Mouse (Mus musculus): ENCODE measurements around the gene Ltbp3. TPM values are rescaled to one million over a fixed set of nuclear protein-coding genes. Genes with fewer than 3 reads are reported as not detected.
A peak's percentile ranks its signal among the peaks of the same experiment; 100 is the strongest.

Ltbp3 gene
- polyA plus RNA-seq, 1 experiment: 59.4 TPM

DNA sequence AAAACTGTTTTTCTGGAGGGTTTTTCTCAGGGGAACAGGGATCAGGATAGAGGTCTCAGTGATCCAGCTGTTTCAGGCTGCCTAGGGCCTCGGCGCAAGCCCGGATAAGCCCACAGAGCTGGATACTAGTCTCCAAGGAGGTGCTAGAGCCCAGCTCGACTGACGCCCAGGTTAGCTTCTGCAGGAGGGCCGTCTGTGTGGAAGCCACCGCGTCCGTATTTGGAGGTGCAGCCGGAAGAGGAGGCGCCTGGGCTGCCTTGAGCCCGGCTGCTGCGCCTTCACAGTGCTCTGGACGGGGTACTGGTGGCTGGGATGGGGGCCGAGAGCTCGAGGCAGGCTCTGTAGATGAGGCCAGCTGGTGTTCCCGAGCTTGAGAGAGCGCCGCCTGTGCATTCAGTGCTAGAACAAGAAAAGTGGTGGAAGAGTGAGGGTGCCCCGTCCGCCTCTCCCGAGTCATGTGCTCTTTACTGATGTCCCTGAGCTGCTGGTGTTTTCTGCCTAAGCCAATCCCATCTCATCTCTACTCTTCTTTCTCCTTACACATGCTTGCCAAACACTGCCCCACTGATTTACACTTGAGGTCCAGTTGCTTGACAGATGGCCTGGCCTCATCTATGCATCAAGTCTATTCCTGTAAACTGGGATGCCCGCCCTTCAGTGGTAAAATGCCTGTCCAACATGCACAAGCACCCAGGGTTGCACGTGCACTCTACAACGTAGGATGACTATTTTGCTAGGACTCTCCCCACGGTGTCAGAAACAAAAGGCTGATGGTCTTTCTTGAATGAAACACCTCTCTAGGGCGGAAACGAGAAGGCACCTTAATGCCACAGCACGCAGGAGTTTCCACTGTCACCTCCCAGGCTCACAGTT is 10.2 kb upstream of the Ltbp3 start:
- Histone ChIP-seq H3K27ac (replicated peaks; ENCODE audit: low read depth, low read length) (no peak overlapping the region), H3K4me3 (ENCODE audit: insufficient read depth, low read depth, low read length) (peak overlapping the region; percentile 66), H3K4me1 (ENCODE audit: control insufficient read depth, insufficient read depth, insufficient read length, low read length) (peaks cover 11% of the 10 kb centered on the region)

DNA sequence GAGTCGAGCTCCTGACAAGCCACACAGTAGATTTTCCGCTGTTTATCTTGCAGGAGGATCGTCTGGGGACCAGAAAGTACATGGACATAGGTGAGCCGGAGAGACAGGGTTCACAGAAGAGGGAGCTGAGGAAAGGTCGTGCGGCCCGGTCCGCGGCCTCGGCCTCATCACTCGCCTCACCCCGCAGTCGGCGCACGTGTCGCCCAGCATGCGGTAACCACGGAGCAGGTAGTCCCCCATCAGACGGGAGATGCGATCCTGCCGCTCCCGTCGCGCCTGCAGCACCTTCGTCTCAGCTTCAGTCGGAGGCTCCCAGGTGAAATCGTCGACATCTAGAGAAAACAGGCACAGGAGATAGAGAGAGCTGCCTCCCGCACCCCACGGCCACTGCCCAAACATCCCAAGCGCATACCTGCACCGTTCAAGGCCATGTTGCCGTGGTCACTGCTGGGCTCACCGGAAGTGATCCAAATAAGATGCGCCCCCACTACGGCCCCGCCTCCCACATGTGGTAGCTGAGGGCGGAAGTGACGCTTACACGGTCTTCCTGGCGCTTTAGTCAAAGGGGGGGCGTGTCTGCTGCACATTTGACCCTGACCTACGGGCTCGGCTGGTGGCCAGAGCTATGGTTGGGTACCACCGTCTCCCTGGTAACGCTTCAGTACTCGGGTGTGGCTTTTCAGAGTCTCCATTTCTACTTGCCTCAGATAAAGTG is 9.3 kb upstream of the Ltbp3 start:
- H3K4me3 ChIP-seq (ENCODE audit: insufficient read depth, low read depth, low read length): peak overlapping the region; percentile 66
- H3K27ac ChIP-seq (replicated peaks; ENCODE audit: low read depth, low read length): 0 out of 2 replicates have a peak overlapping the region, but pooled peaks have one; percentile 14
- peaks cover 11% of the 10 kb centered on the region for H3K4me1 ChIP-seq (ENCODE audit: control insufficient read depth, insufficient read depth, insufficient read length, low read length)

DNA sequence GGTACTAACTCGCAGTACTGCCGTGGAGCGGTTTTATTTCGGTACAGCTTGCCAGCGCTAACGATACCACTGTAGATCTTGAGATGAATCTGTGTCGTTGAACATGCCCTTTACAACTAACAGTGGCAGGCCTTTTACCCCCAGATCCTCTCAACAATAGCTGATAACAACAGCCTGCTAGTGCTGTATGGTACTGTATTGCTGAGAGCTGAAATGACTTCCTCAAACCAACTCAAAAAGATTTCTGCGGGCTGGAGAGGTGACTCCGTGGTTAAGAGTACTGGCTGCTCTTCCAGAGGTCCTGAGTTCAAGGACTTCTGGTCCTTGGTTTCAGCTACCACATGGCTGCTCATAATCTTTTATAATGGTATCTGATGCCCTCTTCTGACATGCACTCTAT is 6.4 kb upstream of the Ltbp3 start:
- no peak overlapping the region for H3K4me3 ChIP-seq (ENCODE audit: insufficient read depth, low read depth, low read length)
- no peak overlapping the region for H3K27ac ChIP-seq (replicated peaks; ENCODE audit: low read depth, low read length)
- H3K4me1 ChIP-seq (ENCODE audit: control insufficient read depth, insufficient read depth, insufficient read length, low read length): peaks cover 3% of the 10 kb centered on the region

DNA sequence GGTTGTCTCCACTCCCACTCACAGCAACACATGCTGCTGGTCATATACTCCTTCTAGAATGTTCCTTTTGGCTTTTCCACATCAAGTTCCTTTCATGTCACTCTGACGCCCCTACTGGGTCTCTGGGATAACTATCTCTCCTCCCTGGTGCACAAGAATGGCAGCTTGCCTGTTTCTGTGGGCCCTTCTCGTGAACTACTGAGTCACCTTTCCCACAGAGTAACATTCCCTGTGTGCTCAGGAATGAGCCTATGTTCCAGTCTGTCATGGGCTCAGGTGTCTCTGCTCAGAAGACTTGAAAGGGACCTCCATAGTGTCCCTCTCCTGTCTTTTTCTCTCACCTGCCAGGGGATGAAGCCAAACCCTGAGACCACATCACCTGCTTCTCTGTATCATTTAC is 1.3 kb upstream of the Ltbp3 start:
- peak overlapping the region; percentile 94 for H3K27ac ChIP-seq (replicated peaks; ENCODE audit: low read depth, low read length)
- H3K4me1 ChIP-seq (ENCODE audit: control insufficient read depth, insufficient read depth, insufficient read length, low read length): peaks cover 7% of the 10 kb centered on the region
- H3K4me3 ChIP-seq (ENCODE audit: insufficient read depth, low read depth, low read length): no peak overlapping the region

DNA sequence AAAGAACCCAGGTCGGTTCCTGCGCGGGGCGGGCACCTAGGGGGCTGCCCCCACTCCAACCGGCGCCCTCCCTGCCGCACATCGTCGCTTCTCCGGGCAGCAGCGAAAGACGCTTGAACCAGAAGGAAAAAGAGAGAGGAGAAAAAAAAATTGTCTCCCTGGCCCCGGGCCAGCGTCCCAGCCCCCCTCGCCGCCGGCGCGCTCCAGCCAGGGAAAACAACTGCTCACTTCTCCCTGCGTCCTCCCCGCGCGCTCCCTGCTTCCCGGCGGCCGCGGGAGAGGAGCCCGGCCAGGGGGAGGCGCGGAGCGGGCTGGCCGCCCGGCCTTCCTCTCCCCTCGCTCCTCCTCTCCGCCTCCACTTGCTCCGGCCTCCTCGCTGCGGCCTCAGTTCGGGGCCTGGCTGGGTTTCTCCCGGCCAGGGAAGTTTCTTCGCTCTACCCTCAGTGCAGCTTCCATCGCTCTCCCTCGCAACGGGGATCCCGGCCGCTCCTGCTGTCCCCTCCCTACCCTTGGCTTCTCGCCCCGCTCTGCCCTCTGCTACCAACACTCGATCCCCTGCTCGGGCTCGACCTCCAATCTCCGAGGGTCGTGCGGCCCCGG is 1.0 kb downstream of the Ltbp3 start:
- Histone ChIP-seq H3K4me1 (ENCODE audit: control insufficient read depth, insufficient read depth, insufficient read length, low read length) (peaks cover 7% of the 10 kb centered on the region), H3K4me3 (ENCODE audit: insufficient read depth, low read depth, low read length) (peak overlapping the region; percentile 67), H3K27ac (replicated peaks; ENCODE audit: low read depth, low read length) (peak overlapping the region; percentile 89)

DNA sequence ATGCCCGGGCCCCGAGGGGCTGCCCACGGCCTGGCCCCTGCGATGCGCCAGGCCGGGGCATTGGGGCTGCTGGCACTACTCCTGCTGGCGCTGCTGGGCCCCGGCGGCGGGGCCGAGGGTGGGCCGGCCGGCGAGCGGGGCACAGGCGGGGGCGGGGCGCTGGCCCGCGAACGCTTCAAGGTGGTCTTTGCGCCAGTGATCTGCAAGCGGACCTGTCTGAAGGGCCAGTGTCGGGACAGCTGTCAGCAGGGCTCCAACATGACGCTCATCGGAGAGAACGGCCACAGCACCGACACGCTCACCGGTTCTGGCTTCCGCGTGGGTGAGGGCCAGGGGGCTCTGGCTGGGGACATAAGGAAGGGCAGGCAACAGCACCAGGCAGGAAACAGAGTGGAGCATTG is 1.5 kb downstream of the Ltbp3 start:
- Histone ChIP-seq H3K4me3 (ENCODE audit: insufficient read depth, low read depth, low read length) (peak overlapping the region; percentile 67), H3K27ac (replicated peaks; ENCODE audit: low read depth, low read length) (peak overlapping the region; percentile 78), H3K4me1 (ENCODE audit: control insufficient read depth, insufficient read depth, insufficient read length, low read length) (peaks cover 7% of the 10 kb centered on the region)

DNA sequence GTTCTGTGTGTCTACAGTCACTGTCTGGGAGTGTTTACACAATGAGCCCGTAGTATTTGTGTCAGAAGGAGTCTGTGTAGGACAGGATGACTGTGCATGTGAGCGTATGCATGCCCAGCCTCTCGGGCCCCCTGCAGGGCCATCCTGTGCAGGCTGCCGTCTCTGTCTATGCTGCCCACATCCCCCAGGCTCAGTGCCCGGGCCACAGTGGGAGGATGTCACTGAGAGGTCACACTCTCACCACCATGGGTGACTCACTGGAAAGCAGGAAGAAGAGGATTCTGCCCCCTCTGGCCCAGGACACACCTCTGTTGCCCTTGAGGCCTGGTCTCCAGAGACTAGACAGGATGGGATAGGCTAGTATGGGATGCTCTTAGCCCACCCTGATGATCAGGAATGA is 2.9 kb downstream of the Ltbp3 start:
- no peak overlapping the region for H3K27ac ChIP-seq (replicated peaks; ENCODE audit: low read depth, low read length)
- peak overlapping the region; percentile 67 for H3K4me3 ChIP-seq (ENCODE audit: insufficient read depth, low read depth, low read length)
- peaks cover 7% of the 10 kb centered on the region for H3K4me1 ChIP-seq (ENCODE audit: control insufficient read depth, insufficient read depth, insufficient read length, low read length)

DNA sequence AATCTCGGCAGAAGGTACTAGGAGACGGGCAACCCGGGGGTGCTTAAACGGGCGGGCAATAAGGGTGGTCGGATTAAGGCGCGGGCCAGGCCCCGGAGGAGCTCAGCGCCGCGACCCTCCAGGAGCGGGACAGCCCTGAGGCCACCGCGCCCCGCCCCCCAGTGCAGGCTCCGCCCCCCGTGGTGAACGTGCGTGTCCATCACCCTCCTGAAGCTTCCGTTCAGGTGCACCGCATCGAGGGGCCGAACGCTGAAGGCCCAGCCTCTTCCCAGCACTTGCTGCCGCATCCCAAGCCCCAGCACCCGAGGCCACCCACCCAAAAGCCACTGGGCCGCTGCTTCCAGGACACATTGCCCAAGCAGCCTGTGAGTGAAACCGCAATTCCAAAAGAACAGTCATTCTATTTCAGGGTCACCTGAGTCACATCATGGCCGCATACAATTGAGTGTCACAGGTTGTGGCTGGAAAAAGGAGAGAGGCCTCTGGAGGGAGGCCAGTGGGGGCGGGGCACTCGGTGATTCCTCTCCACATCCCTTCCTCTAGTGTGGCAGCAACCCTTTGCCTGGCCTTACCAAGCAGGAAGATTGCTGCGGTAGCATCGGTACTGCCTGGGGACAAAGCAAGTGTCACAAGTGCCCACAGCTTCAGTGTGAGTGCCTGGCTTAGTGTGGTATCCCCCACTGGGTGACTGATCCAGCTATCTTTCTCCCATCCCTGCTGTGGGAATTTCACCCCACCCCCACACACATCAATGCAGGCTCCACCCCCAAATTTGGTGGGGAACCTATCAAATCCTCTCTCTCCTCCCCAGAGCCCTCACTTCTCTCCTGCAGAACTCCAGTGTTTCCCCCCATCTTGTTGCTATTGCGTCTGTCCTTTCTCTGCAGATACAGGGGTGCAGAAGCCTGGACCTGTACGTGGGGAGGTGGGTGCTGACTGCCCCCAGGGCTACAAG is 5.3 kb downstream of the Ltbp3 start:
- H3K4me3 ChIP-seq (ENCODE audit: insufficient read depth, low read depth, low read length): 0 out of 2 replicates have a peak overlapping the region, but pooled peaks have one; percentile 11
- H3K4me1 ChIP-seq (ENCODE audit: control insufficient read depth, insufficient read depth, insufficient read length, low read length): peaks cover 3% of the 10 kb centered on the region
- H3K27ac ChIP-seq (replicated peaks; ENCODE audit: low read depth, low read length): no peak overlapping the region

DNA sequence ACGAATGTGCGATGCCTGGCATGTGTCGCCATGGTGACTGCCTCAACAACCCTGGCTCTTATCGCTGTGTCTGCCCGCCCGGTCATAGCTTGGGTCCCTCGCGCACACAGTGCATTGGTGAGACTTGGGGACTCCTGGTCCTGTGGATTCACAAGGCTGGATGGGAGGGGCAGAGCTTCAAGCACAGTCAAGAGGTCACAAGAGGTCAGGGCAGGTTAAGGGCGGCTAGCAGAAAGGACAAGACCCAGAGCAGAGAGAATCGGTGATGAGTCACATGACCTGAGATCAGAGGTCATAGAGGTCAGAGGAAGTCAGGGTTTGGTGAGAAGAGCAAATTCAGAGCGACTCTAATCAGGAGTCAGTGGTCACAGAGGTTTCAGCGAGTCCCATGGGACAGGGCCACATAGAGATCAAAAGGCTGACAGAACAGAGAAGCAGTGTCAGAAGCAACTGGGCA is 6.2 kb downstream of the Ltbp3 start:
- peaks cover 3% of the 10 kb centered on the region for H3K4me1 ChIP-seq (ENCODE audit: control insufficient read depth, insufficient read depth, insufficient read length, low read length)
- no peak overlapping the region for H3K4me3 ChIP-seq (ENCODE audit: insufficient read depth, low read depth, low read length)
- no peak overlapping the region for H3K27ac ChIP-seq (replicated peaks; ENCODE audit: low read depth, low read length)

DNA sequence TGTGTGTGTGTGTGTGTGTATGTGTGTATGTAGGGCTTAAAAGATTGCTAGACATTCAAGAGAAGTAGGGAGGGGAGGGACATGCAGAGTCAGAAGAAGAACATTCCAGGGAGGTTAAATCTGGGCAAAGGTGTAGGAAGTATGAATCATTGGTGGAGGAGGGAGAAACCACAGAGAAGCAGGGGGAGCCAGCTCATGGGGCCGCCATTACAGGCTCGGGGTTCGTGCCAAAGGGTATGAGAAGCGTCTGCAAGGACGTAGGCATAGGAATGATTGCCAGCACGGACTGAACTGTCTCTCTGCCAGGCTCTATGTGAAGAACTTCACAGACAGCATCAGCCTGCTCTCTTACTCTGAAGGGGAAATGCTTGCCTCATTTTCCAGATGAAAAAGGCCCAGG is 8.8 kb downstream of the Ltbp3 start:
- Histone ChIP-seq H3K4me3 (ENCODE audit: insufficient read depth, low read depth, low read length) (no peak overlapping the region), H3K4me1 (ENCODE audit: control insufficient read depth, insufficient read depth, insufficient read length, low read length) (no peaks in the 10 kb centered on the region; the same call in 1 of the 2 replicates), H3K27ac (replicated peaks; ENCODE audit: low read depth, low read length) (no peak overlapping the region)

DNA sequence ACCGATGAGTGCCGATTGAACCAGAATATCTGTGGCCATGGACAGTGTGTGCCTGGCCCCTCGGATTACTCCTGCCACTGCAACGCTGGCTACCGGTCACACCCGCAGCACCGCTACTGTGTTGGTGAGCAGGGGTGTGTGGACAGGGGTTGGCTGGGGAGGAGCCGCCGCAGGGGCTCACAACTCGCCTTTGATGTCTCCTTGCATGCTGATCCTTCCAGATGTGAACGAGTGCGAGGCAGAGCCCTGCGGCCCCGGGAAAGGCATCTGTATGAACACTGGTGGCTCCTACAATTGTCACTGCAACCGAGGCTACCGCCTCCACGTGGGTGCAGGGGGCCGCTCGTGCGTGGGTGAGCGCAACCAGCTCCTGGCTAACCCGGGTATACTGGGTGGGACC is 10.2 kb downstream of the Ltbp3 start:
- H3K27ac ChIP-seq (replicated peaks; ENCODE audit: low read depth, low read length): no peak overlapping the region
- H3K4me1 ChIP-seq (ENCODE audit: control insufficient read depth, insufficient read depth, insufficient read length, low read length): no peaks in the 10 kb centered on the region; the same call in 1 of the 2 replicates
- H3K4me3 ChIP-seq (ENCODE audit: insufficient read depth, low read depth, low read length): no peak overlapping the region

DNA sequence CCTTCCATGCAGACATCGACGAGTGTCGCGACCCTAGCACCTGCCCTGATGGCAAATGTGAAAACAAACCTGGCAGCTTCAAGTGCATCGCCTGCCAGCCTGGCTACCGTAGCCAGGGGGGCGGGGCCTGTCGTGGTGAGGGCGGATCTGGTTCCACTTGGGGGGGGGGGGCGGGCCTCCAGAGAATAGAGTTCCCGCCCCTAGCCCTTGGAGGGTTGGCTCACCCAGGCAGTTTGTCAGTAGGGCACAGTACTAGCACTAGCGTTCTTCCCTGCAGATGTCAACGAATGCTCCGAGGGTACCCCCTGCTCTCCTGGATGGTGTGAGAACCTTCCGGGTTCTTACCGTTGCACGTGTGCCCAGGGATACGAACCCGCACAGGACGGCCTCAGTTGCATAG is 11.0 kb downstream of the Ltbp3 start:
- H3K27ac ChIP-seq (replicated peaks; ENCODE audit: low read depth, low read length): no peak overlapping the region
- H3K4me3 ChIP-seq (ENCODE audit: insufficient read depth, low read depth, low read length): no peak overlapping the region
- H3K4me1 ChIP-seq (ENCODE audit: control insufficient read depth, insufficient read depth, insufficient read length, low read length): no peaks in the 10 kb centered on the region; the same call in 1 of the 2 replicates

DNA sequence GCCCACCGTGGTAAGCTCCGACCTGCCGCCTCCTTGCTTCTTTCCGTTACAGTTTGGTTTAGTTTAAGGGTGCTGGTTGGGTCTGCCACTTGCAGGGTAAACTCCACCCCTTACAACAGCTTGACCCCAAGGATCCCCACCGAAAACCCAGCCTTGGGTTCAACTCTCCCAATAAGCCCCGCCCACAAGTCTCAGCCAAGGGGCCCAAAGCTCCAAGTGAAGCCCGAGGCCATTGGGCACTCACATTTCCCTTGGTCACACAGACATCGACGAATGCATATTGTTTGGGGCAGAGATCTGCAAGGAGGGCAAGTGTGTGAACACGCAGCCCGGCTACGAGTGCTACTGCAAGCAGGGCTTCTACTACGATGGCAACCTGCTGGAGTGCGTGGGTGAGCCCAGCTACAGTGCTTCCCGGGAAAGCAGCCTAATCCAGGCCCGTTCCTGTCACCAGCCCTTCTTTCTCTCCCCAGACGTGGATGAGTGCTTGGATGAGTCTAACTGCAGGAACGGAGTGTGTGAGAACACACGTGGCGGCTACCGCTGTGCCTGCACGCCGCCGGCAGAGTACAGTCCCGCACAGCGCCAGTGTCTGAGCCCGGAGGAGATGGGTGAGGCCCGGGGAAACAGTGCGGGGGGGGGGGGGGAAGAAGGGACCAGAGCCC is 15.7 kb downstream of the Ltbp3 start:
- no peak overlapping the region for H3K4me3 ChIP-seq (ENCODE audit: insufficient read depth, low read depth, low read length)
- no peaks in the 10 kb centered on the region; the same call in 1 of the 2 replicates for H3K4me1 ChIP-seq (ENCODE audit: control insufficient read depth, insufficient read depth, insufficient read length, low read length)
- no peak overlapping the region for H3K27ac ChIP-seq (replicated peaks; ENCODE audit: low read depth, low read length)
